Mouse (Mus musculus) MEL (cell line): Measurements from ENCODE around the gene Srp9. TPM values are rescaled to one million over a fixed set of nuclear protein-coding genes. Genes with fewer than 3 reads are reported as not detected.

Source experiments
- DNase-seq: peaks from one replicate; pipeline ENCODE4 v3.0.0; 2011; ENCODE audit warnings: low read depth, low spot score
- H3K27ac ChIP-seq: 2 replicates; pipeline ENCODE4 v1.5.1; 2012; ENCODE audit warnings: low read depth, mild to moderate bottlenecking, control low read depth, low read length, moderate library complexity; ENCODE audit not compliant: control insufficient read depth
- H3K27me3 ChIP-seq, 2 experiments: fragments of 150-350 bp in 1 of 2; sonication (generic) in 1 of 2; 2 replicates each; pipeline ENCODE4 v1.6.1; 2012; ENCODE audit warnings: low read length in 2 of 2, mild to moderate bottlenecking in 2 of 2, improper control_type of control experiment in 1 of 2, moderate library complexity in 1 of 2; ENCODE audit not compliant: insufficient read depth in 2 of 2, control insufficient read depth in 1 of 2
- H3K36me3 ChIP-seq, 2 experiments: 2 replicates each; pipeline ENCODE4 v1.6.1; 2012 to 2014; ENCODE audit warnings: low read length in 2 of 2, improper control_type of control experiment in 1 of 2, inconsistent platforms in 1 of 2, mild to moderate bottlenecking in 1 of 2; ENCODE audit not compliant: insufficient read depth in 2 of 2, control insufficient read depth in 1 of 2
- H3K4me1 ChIP-seq, 2 experiments: fragments of 150-350 bp in 1 of 2; sonication (generic) in 1 of 2; 2 replicates each; pipeline ENCODE4 v1.6.1; 2012; ENCODE audit warnings: low read length in 2 of 2, improper control_type of control experiment in 1 of 2, mild to moderate bottlenecking in 1 of 2; ENCODE audit not compliant: insufficient read depth in 2 of 2, control insufficient read depth in 1 of 2
- H3K4me3 ChIP-seq, 2 experiments: fragments of 150-350 bp in 1 of 2; sonication (generic) in 1 of 2; 2 replicates each; pipeline ENCODE4 v1.5.1; 2012; ENCODE audit warnings: low read depth in 2 of 2, low read length in 2 of 2, mild to moderate bottlenecking in 2 of 2, moderate library complexity in 2 of 2, control low read depth in 1 of 2, improper control_type of control experiment in 1 of 2; ENCODE audit not compliant: control insufficient read depth in 1 of 2, insufficient read depth in 1 of 2
- H3K79me2 ChIP-seq: 2 replicates; pipeline ENCODE4 v1.6.1; 2012; ENCODE audit warnings: mild to moderate bottlenecking, low read length, moderate library complexity; ENCODE audit not compliant: control insufficient read depth, poor library complexity, insufficient read depth
- H3K9ac ChIP-seq: 2 replicates; pipeline ENCODE4 v1.6.1; 2012; ENCODE audit warnings: low read depth, mild to moderate bottlenecking, control low read depth, low read length, moderate library complexity; ENCODE audit not compliant: control insufficient read depth, poor library complexity, severe bottlenecking
- H3K9me3 ChIP-seq: fragments of 150-350 bp; sonication (generic); replicated peaks from 2 replicates; pipeline ENCODE4 v1.6.1; 2012; ENCODE audit warnings: mild to moderate bottlenecking, low read length, improper control_type of control experiment, moderate library complexity; ENCODE audit not compliant: insufficient read depth
- CHD1 ChIP-seq: IDR thresholded peaks from 2 replicates; pipeline ENCODE4 v1.6.1; 2012; ENCODE audit warnings: low read depth, mild to moderate bottlenecking, inconsistent platforms, low read length, improper control_type of control experiment
- CTCF ChIP-seq, 3 experiments: IDR thresholded peaks in 2 of 3; conservative IDR thresholded peaks in 1 of 3; 2 replicates each; pipeline ENCODE4 v1.5.1; 2011 to 2012; ENCODE audit warnings: low read length in 3 of 3, low read depth in 2 of 3, mild to moderate bottlenecking in 2 of 3, improper control_type of control experiment in 1 of 3, inconsistent platforms in 1 of 3, mixed read lengths in 1 of 3, moderate library complexity in 1 of 3; ENCODE audit not compliant: control insufficient read depth in 1 of 3, insufficient read depth in 1 of 3, poor library complexity in 1 of 3, severe bottlenecking in 1 of 3
- E2F4 ChIP-seq: IDR thresholded peaks from 2 replicates; pipeline ENCODE4 v1.6.1; 2011; ENCODE audit warnings: low read depth, low read length, improper control_type of control experiment, borderline replicate concordance
- HCFC1 ChIP-seq: IDR thresholded peaks from 2 replicates; pipeline ENCODE4 v1.6.1; 2012; ENCODE audit warnings: low read depth, mild to moderate bottlenecking, inconsistent platforms, low read length, improper control_type of control experiment, moderate library complexity
- NRF1 ChIP-seq: IDR thresholded peaks from 2 replicates; pipeline ENCODE4 v1.6.1; 2014; ENCODE audit warnings: low read depth, mild to moderate bottlenecking, inconsistent platforms, low read length, improper control_type of control experiment, moderate library complexity; ENCODE audit not compliant: poor library complexity, insufficient read depth, severe bottlenecking
- POLR2A ChIP-seq, 2 experiments: IDR thresholded peaks; 2 replicates each; pipeline ENCODE4 v1.6.1; 2011 to 2012; ENCODE audit warnings: low read length in 2 of 2, mild to moderate bottlenecking in 2 of 2, control low read depth in 1 of 2, improper control_type of control experiment in 1 of 2, low read depth in 1 of 2, moderate library complexity in 1 of 2; ENCODE audit not compliant: control insufficient read depth in 1 of 2, insufficient read depth in 1 of 2, poor library complexity in 1 of 2
- RAD21 ChIP-seq: IDR thresholded peaks from 2 replicates; pipeline ENCODE4 v1.6.1; 2011; ENCODE audit warnings: mild to moderate bottlenecking, low read depth, low read length, improper control_type of control experiment
- SMC3 ChIP-seq: IDR thresholded peaks from 2 replicates; pipeline ENCODE4 v1.6.1; 2011; ENCODE audit warnings: low read depth, low read length, improper control_type of control experiment
- TAL1 ChIP-seq: IDR thresholded peaks from 2 replicates; pipeline ENCODE4 v1.6.1; 2012; ENCODE audit warnings: mild to moderate bottlenecking, inconsistent platforms, low read length, moderate library complexity, mixed read lengths
- TCF12 ChIP-seq: IDR thresholded peaks from 2 replicates; pipeline ENCODE4 v1.6.1; 2014; ENCODE audit warnings: low read depth, mild to moderate bottlenecking, inconsistent platforms, low read length, improper control_type of control experiment, moderate library complexity
- ZC3H11A ChIP-seq: IDR thresholded peaks from 2 replicates; pipeline ENCODE4 v1.6.1; 2012; ENCODE audit warnings: low read depth, mild to moderate bottlenecking, inconsistent platforms, low read length, improper control_type of control experiment
- ZKSCAN1 ChIP-seq: IDR thresholded peaks from 2 replicates; pipeline ENCODE4 v1.6.1; 2012; ENCODE audit warnings: low read depth, mild to moderate bottlenecking, inconsistent platforms, low read length, improper control_type of control experiment, moderate library complexity
- ZNF384 ChIP-seq: IDR thresholded peaks from 2 replicates; pipeline ENCODE4 v1.6.1; 2012; ENCODE audit warnings: low read depth, mild to moderate bottlenecking, inconsistent platforms, low read length, improper control_type of control experiment
- polyA plus RNA-seq, 2 experiments: library from polyadenylated mRNA; stranded (reverse) in 1 of 2; unstranded in 1 of 2; fragments of >175 nt in 1 of 2; fragments of >200 nt in 1 of 2; gene quantifications; 2 replicates each; pipeline versions ENCODE4 v1.2.1 to v1.2.4; 2012; ENCODE audit warnings: low replicate concordance in 2 of 2, low read depth in 1 of 2; ENCODE audit not compliant: insufficient read length in 2 of 2, insufficient read depth in 1 of 2, missing spikeins in 1 of 2
- total RNA-seq: library from RNA; depleted of rRNA; stranded (reverse); fragments of 300-350 nt; gene quantifications from 2 replicates; pipeline ENCODE4 v1.2.3, GENCODE M21; 2012

Srp9 gene
- total and polyA plus RNA-seq, 3 experiments: 49.7 to 61.8 TPM; not detected in 1

DNA sequence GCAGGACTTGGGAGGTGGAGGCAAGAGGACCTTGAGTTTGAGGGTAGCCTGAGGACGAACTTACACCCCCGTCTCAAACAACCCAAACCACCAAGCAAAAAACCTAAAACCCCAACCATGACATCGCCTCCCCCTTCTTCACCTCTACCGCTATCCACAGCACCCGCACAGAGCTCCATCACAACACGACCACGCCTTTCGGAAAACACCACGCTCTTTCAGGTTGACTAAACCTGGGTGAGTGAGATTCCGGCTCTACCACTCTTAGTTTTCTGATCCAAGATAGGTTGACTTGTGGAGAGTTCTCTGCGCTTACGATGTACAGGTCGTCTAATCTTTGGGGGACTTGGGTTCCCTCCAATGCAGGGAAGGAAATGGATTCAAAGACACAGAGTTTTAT is 18.2 kb downstream of the Srp9 start:
- H3K27me3 ChIP-seq: no peaks in the 10 kb centered on the region
- no peak overlapping the region for H3K9ac ChIP-seq
- H3K9me3 ChIP-seq: no peaks in the 10 kb centered on the region
- H3K4me1 ChIP-seq: no peaks in the 10 kb centered on the region
- TF ChIP-seq ZNF384: no peak
- no peak overlapping the region for H3K4me3 ChIP-seq
- DNase-seq: peak; percentile 0
- no peaks in the 10 kb centered on the region for H3K36me3 ChIP-seq
- no peaks in the 10 kb centered on the region for H3K79me2 ChIP-seq
- no peak overlapping the region for H3K27ac ChIP-seq

DNA sequence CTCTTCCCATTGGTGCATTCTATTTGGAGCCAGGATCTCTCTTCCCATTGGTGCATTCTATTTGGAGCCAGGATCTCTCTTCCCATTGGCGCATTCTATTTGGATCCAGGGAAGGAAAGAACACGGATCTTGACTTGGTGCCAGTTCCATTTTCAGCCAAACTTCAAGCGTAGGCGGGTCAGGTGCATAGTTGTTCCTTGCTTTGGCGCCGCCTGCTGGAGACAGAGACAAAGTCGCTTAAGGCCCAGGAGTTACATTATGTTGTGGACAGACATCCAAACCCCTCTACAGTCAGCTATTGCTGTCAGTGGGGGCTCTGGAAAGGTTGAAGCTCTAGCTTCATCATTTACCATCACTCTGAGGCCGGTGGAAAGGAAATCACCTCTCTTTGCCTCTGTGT is 18.8 kb downstream of the Srp9 start:
- Histone ChIP-seq H3K4me3 (no peak overlapping the region), H3K36me3 (no peaks in the 10 kb centered on the region), H3K79me2 (no peaks in the 10 kb centered on the region), H3K9me3 (no peaks in the 10 kb centered on the region), H3K4me1 (no peaks in the 10 kb centered on the region), H3K27ac (no peak overlapping the region), H3K27me3 (no peaks in the 10 kb centered on the region), H3K9ac (no peak overlapping the region)
- peak; percentile 75 for DNase-seq
- TF ChIP-seq CHD1: no peak
- peak; percentile 56 for TF ChIP-seq SMC3
- peak; percentile 25; the same call in 1 of the 2 replicates for TF ChIP-seq ZC3H11A
- peak; percentile 45 for TF ChIP-seq RAD21
- TF ChIP-seq CTCF (IDR thresholded peaks at IDR 0.05 in 2 of 3, conservative IDR thresholded peaks at IDR 0.05 in 1 of 3; ENCODE audit: control insufficient read depth in 1 of 3, insufficient read depth in 1 of 3, low read depth in 2 of 3, low read length in 3 of 3, poor library complexity in 1 of 3, severe bottlenecking in 1 of 3): peak; percentile 65 to 72 (median 69)

DNA sequence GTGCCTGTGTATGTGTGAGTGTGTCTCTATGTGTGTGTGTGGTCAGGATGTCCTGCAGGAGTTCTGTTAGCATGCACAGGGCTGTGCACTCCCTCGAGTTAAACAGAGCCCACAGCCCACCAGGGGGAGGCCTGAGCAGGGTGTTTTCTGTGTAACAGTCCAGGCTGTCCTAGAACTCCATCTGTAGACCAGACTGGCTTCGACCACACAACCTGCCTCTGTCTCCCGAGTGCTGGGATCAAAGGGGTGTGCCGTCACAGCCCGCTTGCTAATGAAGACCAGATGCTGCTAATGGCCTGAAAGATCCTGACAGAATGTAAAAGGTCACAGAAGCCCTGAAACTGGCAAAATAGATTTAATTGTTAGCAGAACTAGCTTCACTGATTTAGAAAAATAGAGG is 21.0 kb downstream of the Srp9 start:
- Histone ChIP-seq H3K9me3 (no peaks in the 10 kb centered on the region), H3K4me3 (no peak overlapping the region), H3K27ac (no peak overlapping the region), H3K27me3 (no peaks in the 10 kb centered on the region), H3K79me2 (no peaks in the 10 kb centered on the region), H3K9ac (no peak overlapping the region), H3K36me3 (peaks cover 0 to 5% of the 10 kb centered on the region in 2 experiments; a peak in 1 of 4 replicates), H3K4me1 (peaks cover 0 to 8% of the 10 kb centered on the region in 2 experiments; a peak in 1 of 4 replicates)
- peak; percentile 1 for DNase-seq
- TF ChIP-seq ZKSCAN1 (no peak), HCFC1 (no peak), TAL1 (no peak), E2F4 (no peak), NRF1 (no peak), POLR2A (IDR thresholded peaks at IDR 0.05; ENCODE audit: control insufficient read depth in 1 of 2, insufficient read depth in 1 of 2, low read depth in 1 of 2, low read length in 2 of 2, poor library complexity in 1 of 2) (no peak), TCF12 (no peak)
